Comparison of ENCODE assay signal across 10 mouse cellular contexts in genomic region chr1:134823323-134823722, GRCm38 (mm10).
DNase-seq lines count a peak whose midpoint lies in the region; ATAC-seq and TF ChIP-seq lines count a peak whose summit lies in the region.
"Had no signal": no experiment of that assay in that cellular context is flagged by ENCODE, and none has a peak within 500 bp of the region (broad histone marks: within the 10 kb centered on the region; RNA-seq: fewer than 3 reads in every experiment).

No protein-coding gene starts in this region.

- H3K4me3 ChIP-seq in lung, embryonic 14.5 days (ENCODE audit: low read depth, low read length), result no peak overlapping the region
- H3K4me3 ChIP-seq in gastrocnemius, adult 2 months, result no peak overlapping the region
- H3K4me3 ChIP-seq in heart, embryonic 12.5 days, result no peak overlapping the region
- no peak overlapping the region for H3K4me3 ChIP-seq in small intestine, adult 2 months (ENCODE audit: low read depth, low read length)

- peak overlapping the region; percentile 50; the same call in 1 of the 2 replicates for H3K27ac ChIP-seq in lung, embryonic 14.5 days (ENCODE audit: low read depth)
- peak overlapping the region; percentile 63 for H3K27ac ChIP-seq in gastrocnemius, adult 2 months
- peak overlapping the region; percentile 61 for H3K27ac ChIP-seq in heart, embryonic 12.5 days (ENCODE audit: poor library complexity, severe bottlenecking)
- 0 out of 2 replicates have a peak overlapping the region, but pooled peaks have one; percentile 11 for H3K27ac ChIP-seq in small intestine, adult 2 months (ENCODE audit: insufficient read depth, low read depth, low read length)

- TF ChIP-seq CTCF in lung, embryonic 14.5 days (IDR thresholded peaks at IDR 0.05; ENCODE audit: low read depth), result no peak
- TF ChIP-seq CTCF in gastrocnemius, adult 2 months (IDR thresholded peaks at IDR 0.05), result peak; percentile 33
- TF ChIP-seq CTCF in small intestine, adult 2 months (IDR thresholded peaks at IDR 0.05; ENCODE audit: extremely low read depth, insufficient read length, insufficient replicate concordance, low read depth, low read length), result no peak

- no peak for TF ChIP-seq POLR2A in small intestine, adult 2 months (IDR thresholded peaks at IDR 0.05; ENCODE audit: low read depth, low read length)

- ATAC-seq in lung, embryonic 14.5 days (ENCODE audit: insufficient read depth), result no peak
- ATAC-seq in heart, embryonic 12.5 days (ENCODE audit: insufficient number of reproducible peaks, low FRiP score), result no peak
- ATAC-seq: inflammation-experienced regulatory T-cells, adult 6 months had no signal

- intact Hi-C loops in gastrocnemius, adult 2 months (cut with DNase I), result no loop called here

- H3K9ac ChIP-seq in lung, embryonic 14.5 days, result no peak overlapping the region
- 0 out of 2 replicates have a peak overlapping the region, but pooled peaks have one; percentile 34 for H3K9ac ChIP-seq in heart, embryonic 12.5 days

- H3K4me1 ChIP-seq in lung, embryonic 14.5 days (ENCODE audit: insufficient read depth), result peaks cover 7% of the 10 kb centered on the region; the same call in 1 of the 2 replicates
- H3K4me1 ChIP-seq in heart, embryonic 12.5 days (replicated peaks), result peaks cover 45% of the 10 kb centered on the region
- H3K4me1 ChIP-seq in small intestine, adult 2 months (ENCODE audit: control insufficient read depth, insufficient read depth, insufficient read length, low read length), result no peaks in the 10 kb centered on the region

- no peak overlapping the region for H3K4me2 ChIP-seq in lung, embryonic 14.5 days
- H3K4me2 ChIP-seq in heart, embryonic 12.5 days, result no peak overlapping the region; the same call in 1 of the 2 replicates

- peak; percentile 26 for DNase-seq in lung, embryonic 14.5 days
- no peak for DNase-seq in lung, postnatal 36 days
- DNase-seq in gastrocnemius, adult 2 months, result peak; percentile 79
- no peak for DNase-seq in layer of hippocampus, adult 9-10 months (ENCODE audit: low spot score)
- DNase-seq in MN1 (ENCODE audit: low spot score), result no peak
- DNase-seq: cerebellum, adult 9-11 months; lung, postnatal 4 days had no signal

- no peaks in the 10 kb centered on the region for H3K36me3 ChIP-seq in lung, embryonic 14.5 days (ENCODE audit: insufficient read depth)
- H3K36me3 ChIP-seq in heart, embryonic 12.5 days, result 0 out of 2 replicates have a peak, but pooled peaks cover 11% of the 10 kb centered on the region
- H3K36me3 ChIP-seq in small intestine, adult 2 months (ENCODE audit: control insufficient read depth, insufficient read depth, low read length), result peaks cover 4% of the 10 kb centered on the region; the same call in 1 of the 2 replicates

- H3K27me3 ChIP-seq in lung, embryonic 14.5 days (ENCODE audit: insufficient read depth, low read length), result no peaks in the 10 kb centered on the region
- H3K27me3 ChIP-seq in heart, embryonic 12.5 days (replicated peaks), result no peaks in the 10 kb centered on the region
- no peaks in the 10 kb centered on the region for H3K27me3 ChIP-seq in small intestine, adult 2 months (ENCODE audit: control insufficient read depth, insufficient read depth, low read length)

- 52% methylated on average over 8 of the region's 8 CpGs for WGBS in lung, embryonic 14.5 days
- 60% methylated on average over 8 of the region's 8 CpGs for WGBS in heart, embryonic 12.5 days
- WGBS in small intestine, adult 2 months, result 69% methylated on average over 8 of the region's 8 CpGs

- no peaks in the 10 kb centered on the region for H3K9me3 ChIP-seq in lung, embryonic 14.5 days (ENCODE audit: low read depth, low read length)
- no peaks in the 10 kb centered on the region for H3K9me3 ChIP-seq in heart, embryonic 12.5 days (replicated peaks)

Comparison
In these comparisons a context has a peak if more than half of its experiments do, and no peak if none do; other contexts are left out.
1. DNase-seq: peak in lung, embryonic 14.5 days (single experiment) and gastrocnemius, adult 2 months (single experiment); none in lung, postnatal 36 days (single experiment), layer of hippocampus, adult 9-10 months (single experiment) and MN1 (single experiment).
2. H3K27ac ChIP-seq: peak in every context shown above with its lines; median percentile 63 in gastrocnemius, adult 2 months; 61 in heart, embryonic 12.5 days; 50 in lung, embryonic 14.5 days; 11 in small intestine, adult 2 months.